Mouse (Mus musculus): ENCODE results near the gene Nol9.

Nol9 gene

GRCm38 (mm10) chr4:152088556-152089120, 49.5 kb downstream of the Nol9 start:
- DNase-seq (ENCODE audit: extremely low read depth, low read depth, low spot score), result no peak

GRCm38 (mm10) chr4:152090191-152090590, 51.1 kb downstream of the Nol9 start:
- DNase-seq (ENCODE audit: extremely low read depth, low read depth, low spot score), result no peak

- no peak for DNase-seq (ENCODE audit: extremely low read depth, low read depth, low spot score)
Measured at GRCm38 (mm10) chr4:152092751-152093293, 53.7 kb downstream of the Nol9 start.

- DNase-seq (ENCODE audit: extremely low read depth, low read depth, low spot score), result no peak
Measured at GRCm38 (mm10) chr4:152094233-152094632, 55.1 kb downstream of the Nol9 start.

GRCm38 (mm10) chr4:152095937-152096910, 57.1 kb downstream of the Nol9 start:
- no peak for DNase-seq (ENCODE audit: extremely low read depth, low read depth, low spot score)

- no peak for DNase-seq (ENCODE audit: extremely low read depth, low read depth, low spot score)
Measured at GRCm38 (mm10) chr4:152096927-152097326, 57.8 kb downstream of the Nol9 start.

- no peak for DNase-seq (ENCODE audit: extremely low read depth, low read depth, low spot score)
Measured at GRCm38 (mm10) chr4:152097911-152098799, 59.0 kb downstream of the Nol9 start.

- DNase-seq (ENCODE audit: extremely low read depth, low read depth, low spot score), result no peak
Measured at GRCm38 (mm10) chr4:152100541-152100940, 61.4 kb downstream of the Nol9 start.

- DNase-seq (ENCODE audit: extremely low read depth, low read depth, low spot score), result no peak
Measured at GRCm38 (mm10) chr4:152101081-152101653, 62.0 kb downstream of the Nol9 start.

GRCm38 (mm10) chr4:152101921-152102320, 62.8 kb downstream of the Nol9 start:
- DNase-seq (ENCODE audit: extremely low read depth, low read depth, low spot score), result no peak

- DNase-seq (ENCODE audit: extremely low read depth, low read depth, low spot score), result no peak
Measured at GRCm38 (mm10) chr4:152103025-152103424, 63.9 kb downstream of the Nol9 start.

- no peak for DNase-seq (ENCODE audit: extremely low read depth, low read depth, low spot score)
Measured at GRCm38 (mm10) chr4:152106746-152107145, 67.6 kb downstream of the Nol9 start.

- DNase-seq (ENCODE audit: extremely low read depth, low read depth, low spot score), result peak; percentile 67
Measured at GRCm38 (mm10) chr4:152107493-152107892, 68.4 kb downstream of the Nol9 start.

GRCm38 (mm10) chr4:152107971-152108509, 68.9 kb downstream of the Nol9 start:
- no peak for DNase-seq (ENCODE audit: extremely low read depth, low read depth, low spot score)

GRCm38 (mm10) chr4:152108673-152109072, 69.6 kb downstream of the Nol9 start:
- DNase-seq (ENCODE audit: extremely low read depth, low read depth, low spot score), result no peak

- DNase-seq (ENCODE audit: extremely low read depth, low read depth, low spot score), result no peak
Measured at GRCm38 (mm10) chr4:152109509-152109908, 70.4 kb downstream of the Nol9 start.

GRCm38 (mm10) chr4:152110689-152111088, 71.6 kb downstream of the Nol9 start:
- DNase-seq (ENCODE audit: extremely low read depth, low read depth, low spot score), result no peak
